Mouse (Mus musculus) cerebellum, postnatal 25 days (tissue): ENCODE results near the gene Pdik1l.

Experiments used
- DNase-seq, 2 experiments: peaks; one replicate each; pipeline ENCODE4 v3.0.0; 2021; ENCODE audit warnings: mixed read lengths in 2 of 2

Gene Pdik1l

DNA sequence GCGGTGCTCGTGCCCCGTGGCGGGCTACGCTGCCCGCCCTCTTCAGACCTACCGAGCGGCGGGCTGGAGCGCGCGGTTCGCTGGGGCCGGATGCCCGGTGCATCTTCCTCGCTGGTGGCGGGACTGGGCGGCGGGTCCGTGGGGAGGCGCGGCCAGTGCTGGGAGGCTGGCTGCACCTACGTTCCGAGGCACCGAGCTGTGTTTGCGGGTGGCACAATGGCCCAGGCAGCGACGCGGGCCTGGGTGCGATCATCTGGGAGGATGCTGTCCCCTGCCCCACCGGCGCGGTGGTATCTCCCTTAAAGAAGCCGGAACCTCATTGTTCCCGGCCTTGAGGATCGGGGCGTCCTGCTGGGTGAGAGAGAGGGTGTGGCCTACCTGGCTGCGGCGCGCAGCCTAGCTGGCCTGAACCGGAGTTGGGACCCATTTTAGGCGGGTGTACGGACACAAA lies at the start of gene Pdik1l:
Gene Pdik1l, minus strand, starts transcription at position 321 of the 451 bp plus-strand sequence.
- DNase-seq = peak; percentile 82 to 86

DNA sequence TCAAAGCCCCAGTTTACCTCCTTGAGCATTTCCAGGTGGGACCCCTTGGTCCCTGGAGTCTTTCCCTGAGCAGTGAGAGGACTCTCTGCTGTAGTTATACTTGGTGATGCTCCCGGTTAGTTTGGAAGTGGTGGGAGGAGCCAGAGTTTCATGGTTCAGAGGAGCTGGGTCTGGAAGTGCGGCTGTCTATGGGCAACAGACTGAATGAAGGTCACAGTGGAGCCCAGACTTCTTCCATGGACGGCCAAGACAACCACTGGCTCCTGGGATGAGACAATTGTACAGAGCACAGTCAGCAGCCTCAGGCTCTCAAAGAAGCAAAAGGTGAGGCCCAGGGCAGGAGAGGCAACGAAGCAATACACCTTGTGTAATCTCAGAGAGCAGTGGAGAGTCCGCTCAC lies 42.6 kb upstream of the Pdik1l start:
- no peak for DNase-seq

DNA sequence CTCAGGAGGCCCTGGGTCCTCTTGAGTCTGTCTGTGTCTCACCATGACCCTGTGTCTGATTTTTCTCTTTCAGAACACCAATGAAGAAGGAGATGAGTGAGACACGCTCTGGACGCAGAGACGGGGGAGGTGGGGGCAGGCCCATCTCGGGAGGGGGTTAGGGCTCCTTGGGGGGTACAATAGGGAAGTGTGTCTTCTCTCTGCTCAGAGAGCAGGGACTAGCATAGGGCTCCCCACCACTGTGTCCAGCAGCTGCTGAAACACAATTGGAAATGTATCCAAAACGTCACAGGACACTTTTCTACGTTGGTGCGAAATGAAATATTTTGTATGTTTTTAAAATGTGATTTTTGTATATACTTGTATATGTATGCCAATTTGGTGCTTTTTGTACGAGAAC lies 41.1 kb upstream of the Pdik1l start:
- DNase-seq = no peak

DNA sequence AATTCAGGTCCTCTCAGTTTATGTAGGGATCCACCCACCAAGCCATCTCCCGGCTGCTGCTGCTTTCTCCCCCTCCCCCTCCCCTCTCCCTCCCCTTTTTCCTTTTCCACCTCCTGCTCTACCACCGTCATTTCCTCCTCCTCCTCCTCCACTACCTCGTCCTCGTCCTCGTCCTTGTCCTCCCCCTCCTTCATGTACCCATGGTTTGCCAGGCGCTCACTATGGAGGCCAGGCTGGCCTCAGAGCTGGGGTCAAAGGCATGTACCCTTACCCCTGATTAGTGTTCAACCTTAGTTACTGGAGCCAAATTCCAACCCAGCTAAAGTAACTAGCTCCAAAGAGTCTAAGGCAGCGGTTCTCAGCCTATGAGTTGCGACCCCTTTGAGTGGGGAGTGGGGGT lies 40.5 kb upstream of the Pdik1l start:
- DNase-seq = no peak

DNA sequence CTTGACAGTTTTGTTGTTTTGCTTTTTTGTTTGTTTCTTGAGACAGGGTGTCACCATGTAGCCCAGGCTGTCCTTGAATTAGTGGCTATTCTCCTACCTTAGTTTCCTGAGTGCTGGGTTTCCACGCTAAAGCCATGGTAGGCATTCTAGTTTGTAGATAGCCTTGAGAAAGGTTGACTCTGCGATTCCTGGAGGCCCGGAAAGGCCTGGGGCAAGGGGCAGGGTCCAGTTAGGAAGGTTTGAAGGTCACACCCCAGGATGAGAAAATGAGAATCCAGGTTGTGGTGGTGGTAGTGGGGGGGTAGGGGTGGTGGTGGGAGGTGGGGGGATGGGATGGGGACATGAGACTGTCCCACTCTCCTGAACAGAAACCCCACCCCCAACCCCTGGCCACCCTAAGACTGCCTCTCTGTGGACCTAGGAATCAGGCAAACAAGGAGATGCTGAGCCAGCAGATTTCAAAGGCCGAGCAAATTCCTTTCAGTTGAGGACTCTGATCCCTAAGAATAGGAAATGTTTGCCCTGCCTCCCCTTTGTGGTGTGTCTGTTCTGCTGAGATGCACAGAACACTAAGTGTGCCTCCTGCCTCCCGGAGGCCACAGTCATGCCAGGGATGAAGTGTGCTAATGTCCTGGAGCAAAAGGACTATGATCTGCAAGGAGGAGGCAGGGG lies 39.3 kb upstream of the Pdik1l start:
- no peak for DNase-seq

DNA sequence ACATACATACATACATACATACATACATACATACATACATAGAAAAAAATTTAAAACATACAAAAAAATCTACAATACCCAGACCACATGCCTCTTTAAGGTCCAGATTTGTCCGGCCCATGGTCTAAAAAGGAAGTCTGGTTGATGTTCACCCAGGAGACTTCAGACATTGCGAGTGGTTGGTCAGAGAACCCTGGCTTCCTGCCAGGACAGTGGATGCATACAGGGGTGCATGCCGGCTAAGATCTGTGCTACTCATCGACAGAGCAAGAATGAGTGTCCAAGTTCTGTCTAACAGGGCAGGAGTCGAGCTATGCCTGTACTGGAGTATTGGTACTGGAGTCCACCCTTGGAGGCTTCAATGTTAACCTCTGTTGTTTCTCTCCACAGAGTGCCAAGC lies 37.0 kb upstream of the Pdik1l start:
- no peak for DNase-seq

DNA sequence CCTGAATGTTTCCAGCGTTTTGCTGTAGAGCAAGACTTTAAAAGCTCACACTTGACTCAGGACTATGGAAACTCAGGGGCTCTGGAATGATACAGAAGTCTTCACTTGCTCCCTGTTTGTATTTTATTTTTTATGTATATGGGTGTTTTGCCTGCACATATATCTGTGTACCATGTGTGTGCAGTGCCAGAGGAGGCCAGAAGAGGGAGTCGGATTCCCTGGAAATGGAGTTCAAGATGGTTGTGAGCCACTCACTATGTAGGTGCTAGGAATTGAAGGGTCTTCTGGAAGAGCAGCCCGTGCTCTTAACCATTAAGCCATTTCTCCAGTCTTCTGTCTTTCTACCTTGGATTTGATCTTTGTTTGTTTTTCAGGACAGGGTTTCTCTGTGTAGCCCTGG lies 33.8 kb upstream of the Pdik1l start:
- no peak for DNase-seq

DNA sequence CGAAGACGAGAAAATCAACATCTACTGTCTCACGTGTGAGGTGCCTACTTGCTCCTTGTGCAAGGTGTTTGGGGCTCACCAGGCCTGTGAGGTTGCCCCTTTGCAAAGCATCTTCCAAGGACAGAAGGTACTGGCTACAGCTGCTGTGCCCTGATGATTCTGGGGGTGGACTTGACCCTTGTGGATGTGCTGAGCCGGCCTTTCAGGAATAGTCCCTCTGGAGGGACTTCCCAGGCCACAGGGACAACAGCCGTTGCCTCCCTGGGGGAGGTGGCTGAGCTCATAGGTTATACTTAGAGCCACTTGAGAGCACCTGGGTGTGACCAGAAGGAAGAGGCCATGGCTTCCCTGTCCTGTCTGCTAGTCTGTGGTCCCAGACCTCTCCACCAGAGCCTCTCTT lies 32.0 kb upstream of the Pdik1l start:
- no peak for DNase-seq

DNA sequence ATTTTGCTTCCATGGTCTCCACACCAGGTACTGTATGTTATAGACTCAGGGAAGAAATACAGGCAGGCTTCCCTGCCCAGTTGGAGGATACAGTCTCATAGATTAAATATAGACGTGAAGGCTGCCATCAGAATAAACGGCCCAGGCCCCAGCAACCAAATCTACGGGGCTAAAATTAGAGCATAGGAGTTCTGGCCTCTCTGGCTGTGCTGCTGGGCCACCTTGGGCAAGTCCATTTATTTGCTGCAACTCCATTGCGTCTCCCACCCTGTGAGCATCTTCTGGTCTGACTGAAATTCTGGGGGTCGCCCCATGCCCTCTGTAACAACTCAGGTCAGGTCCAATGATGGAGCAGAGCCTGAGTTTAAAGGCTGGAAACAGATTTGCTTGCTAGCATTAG lies 31.4 kb upstream of the Pdik1l start:
- no peak for DNase-seq

DNA sequence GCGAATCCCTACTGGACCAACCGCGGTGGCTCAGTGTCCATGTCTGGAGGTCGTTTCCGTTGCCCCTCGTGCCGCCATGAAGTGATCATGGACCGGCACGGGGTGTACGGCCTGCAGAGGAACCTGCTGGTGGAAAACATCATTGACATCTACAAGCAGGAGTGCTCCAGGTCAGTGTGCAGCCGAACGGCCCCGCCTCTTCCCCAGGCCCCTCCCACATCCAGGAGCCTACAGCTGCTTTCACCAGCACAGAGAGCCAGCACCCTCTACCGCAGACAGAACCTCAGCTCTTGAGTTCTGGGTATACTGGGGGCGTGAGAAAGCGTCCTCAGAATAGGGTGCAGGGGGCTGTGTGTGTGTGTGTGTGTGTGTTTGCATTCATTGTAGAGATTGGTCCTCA lies 28.7 kb upstream of the Pdik1l start:
- DNase-seq = no peak

DNA sequence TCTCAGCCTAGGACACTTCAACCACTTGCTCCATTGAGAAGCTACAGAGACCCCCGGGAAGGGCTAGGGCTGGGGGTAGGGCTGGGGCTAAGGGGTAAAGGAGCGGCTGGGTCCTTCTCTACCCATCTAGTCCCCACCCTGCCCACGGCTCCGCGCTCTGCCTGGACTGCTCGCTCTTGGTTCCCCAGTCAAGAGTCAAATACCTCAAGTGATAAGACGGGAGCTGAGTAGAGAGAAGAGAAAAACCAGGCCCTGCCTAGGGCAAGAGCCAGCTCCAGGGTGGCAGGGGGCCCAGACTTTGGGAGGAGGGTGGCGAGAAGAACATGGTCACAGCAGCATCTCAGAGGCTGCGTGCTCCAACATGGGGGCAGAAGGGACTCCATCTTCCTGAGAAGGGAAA lies 27.8 kb upstream of the Pdik1l start:
- no peak for DNase-seq

DNA sequence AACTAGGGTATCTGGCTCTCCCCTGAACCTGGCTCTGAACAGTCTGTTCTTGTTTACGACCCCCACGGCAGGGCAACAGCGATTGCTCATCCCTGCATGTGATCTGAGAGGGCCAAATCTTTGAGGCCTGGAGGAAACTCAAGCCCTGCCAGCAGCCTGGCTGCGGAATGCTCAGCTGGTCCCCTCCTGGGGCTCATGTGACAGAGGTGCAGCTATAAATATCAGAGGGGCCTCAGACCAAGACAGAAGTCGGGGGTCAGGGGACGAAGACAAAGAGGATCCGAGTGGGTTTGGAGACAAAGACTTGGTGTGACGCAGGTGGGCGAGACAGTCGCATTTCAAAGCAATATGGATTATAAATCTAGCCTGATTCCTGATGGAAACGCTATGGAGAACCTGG lies 27.2 kb upstream of the Pdik1l start, which contains the start of gene Trim63:
Gene Trim63, plus strand, starts transcription at position 245 of the 400 bp plus-strand sequence.
- no peak for DNase-seq

DNA sequence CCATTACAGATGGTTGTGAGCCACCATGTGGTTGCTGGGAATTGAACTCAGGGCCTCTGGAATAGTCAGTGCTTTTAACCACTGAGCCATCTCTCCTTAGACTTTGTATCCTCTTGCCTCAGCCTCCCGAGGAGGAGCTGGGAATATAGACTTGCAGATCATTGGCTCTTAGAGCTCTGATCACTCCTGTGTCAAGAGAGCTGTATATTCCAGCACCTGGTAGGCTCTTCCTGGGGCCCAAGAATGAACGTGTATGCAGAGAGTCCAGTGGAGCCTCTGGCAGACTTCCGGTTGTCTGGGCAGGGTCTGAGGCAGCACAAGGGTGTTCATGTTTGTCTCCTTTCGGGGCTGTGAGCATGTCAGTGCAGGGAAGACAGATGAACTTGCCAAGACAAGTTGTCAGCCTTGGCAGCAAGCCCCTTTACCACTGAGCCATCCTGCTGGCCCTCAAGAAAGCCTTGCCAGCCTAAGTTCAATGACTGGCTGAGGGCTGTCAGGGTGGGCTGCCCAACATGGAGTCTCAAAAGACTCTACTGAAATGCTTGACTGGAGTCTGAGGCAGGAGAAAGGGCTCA lies 26.5 kb upstream of the Pdik1l start:
- DNase-seq = no peak

DNA sequence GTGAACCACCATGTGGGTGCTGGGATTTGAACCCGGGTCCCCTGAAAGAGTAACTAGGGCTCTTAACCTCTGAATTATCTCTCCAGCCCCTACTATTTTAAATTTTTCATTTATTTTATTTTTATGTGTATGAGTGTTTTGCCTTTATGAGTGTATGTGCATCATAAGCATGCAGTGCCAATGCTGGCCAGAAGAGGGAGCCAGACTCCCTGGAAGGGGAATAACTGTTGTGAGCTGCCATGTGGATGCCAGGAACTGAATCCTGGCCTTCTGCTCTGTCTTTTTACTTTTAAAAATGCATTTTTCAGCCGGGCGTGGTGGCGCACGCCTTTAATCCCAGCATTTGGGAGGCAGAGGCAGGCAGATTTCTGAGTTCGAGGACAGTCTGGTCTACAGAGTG lies 25.2 kb upstream of the Pdik1l start:
- DNase-seq = no peak

DNA sequence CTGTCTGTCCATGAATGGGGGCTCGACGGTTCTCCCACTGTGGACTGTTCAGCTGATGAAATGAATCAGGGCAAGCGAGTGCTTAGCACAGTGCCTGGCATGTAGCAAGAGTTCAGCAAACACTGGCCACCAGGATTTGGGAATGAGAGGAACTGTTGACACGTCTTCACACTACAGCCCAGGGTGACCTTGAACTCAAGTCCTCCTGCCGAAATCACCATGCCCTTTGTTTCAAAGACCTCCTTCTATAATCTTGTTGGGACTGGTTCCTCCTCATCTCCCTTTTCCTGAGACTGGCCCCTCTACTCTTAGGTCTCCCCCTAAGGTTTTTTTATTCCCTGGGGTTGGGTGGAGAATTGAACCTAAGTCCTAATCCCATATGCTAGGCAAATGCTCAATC lies 24.6 kb upstream of the Pdik1l start:
- DNase-seq = no peak

DNA sequence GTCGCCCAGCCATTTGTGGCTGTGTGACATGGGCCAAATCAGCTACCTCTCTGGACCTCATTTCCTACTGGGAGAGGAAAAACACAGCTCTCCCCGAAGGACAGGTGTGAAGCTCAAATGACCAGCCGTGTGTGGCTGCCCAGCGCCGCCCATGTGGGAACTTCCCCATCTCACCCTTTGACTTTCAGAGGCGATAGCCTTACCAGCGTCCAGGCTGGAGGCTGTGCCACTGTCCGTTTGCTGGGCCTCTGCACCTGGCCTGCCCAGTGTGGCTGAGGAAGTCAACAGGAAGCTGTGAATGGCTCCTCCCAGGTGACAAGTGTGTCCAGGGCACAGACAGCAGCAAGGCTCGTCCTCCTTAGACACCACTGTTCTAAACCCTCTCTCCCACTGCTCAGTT lies 24.1 kb upstream of the Pdik1l start:
- no peak for DNase-seq

DNA sequence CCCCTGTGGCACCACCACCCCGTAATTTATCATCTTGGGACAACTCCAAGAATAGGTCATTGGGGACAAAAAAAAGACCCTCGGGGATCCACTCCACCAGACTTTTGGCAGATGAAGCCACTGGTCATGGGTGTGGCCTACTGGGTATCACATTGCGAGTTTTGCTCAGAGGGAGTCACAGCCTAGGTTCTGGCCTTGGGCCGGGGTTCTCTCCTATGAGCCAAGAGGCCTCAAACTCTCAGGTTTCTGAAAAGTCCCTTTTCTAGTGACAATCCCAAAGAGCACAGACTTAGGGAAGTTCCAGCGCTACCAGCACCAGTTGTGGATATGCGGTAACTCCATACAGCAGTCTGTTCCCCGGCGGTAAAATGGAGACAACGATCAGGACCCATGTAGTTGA lies 23.0 kb upstream of the Pdik1l start:
- no peak for DNase-seq

DNA sequence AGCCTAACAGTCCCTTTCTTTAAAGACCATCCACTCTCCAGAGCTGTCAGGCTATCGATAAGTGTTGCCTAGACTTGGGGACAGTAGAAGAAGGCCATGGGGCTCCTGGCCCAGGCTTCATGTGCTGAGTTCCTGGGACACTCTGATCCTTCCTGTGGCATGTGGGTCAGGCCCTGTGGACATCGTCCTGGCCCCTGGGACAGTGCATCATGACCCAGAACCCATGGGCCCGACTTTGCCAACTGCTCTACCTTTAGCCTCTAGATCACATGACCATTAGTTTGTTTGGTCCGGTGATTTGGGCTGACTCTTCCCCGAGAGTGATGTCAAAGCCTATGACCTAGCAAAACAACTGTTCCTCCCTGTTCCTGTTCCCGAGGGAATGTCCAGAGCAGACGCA lies 22.4 kb upstream of the Pdik1l start:
- DNase-seq = no peak

DNA sequence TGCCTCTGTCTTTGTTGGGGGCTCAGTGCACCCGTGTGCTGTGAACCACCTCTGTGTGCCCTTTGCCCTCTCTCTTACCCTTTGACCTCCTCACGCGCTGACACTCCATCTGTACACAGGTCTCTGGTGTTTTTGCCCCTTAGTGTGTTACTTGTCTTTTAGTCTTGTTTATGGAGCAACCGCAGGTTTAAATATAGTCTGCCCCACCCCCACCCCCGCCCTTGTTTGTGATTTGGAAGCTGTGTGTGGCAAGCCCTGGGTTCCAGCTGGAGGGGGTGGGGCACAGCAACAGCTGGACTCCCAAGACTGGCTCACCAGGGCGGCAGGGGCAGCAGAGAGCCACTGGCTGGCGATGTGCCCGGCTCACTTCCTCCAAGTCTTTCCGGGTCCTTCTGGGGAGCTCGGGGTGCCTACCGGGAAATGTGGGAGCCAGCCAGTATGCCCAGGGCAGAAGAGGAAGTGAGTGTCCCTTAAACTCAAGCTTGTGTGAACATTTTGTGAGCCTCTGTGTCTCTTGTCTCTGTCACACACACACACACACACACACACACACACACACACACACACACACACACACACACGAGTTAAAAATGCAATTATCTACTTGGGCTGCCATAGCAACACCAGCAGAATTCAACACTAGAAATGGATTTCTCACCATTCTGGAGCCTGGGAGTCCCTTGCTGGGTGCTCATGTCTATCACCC lies 19.8 kb upstream of the Pdik1l start:
- DNase-seq = peak in 1 of 2 experiments; percentile 24

DNA sequence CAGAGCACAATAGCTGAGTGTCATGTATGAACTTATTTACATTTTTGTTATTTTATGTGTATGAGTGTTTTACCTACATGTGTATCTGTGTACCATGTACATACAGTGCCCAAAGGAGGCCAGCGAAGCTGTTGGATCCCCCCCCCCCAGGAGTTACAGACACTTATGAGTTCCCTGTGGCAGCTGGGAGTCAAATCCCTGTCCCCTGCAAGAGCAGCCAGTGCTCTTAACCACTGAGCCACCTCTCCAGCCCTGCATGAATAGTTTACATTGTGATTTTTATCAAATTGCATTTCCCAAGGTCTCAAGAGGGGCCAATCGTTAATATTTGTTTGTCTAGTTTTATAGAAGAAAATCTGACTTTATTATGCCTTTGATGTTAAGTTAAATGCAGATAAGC lies 19.3 kb upstream of the Pdik1l start:
- DNase-seq = no peak

DNA sequence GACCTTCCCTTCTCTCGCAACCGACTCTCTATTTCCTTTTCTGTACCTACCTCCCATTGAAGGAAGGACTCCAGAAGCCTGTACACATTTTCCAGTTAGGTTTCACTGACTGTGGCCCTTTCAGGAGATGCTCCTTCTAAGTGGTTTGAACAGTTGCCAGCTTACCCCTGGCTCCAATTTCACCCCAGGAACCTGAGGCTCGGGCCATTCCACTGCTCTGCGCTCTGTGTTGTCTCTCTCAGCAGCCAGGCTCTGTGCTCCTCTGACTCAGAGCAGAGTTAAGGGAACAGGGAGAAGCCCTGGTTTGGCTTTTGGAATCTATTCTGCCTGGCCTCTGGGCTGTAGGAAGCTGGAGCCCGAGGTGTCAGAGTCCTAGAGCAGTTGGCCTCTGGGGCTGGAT lies 14.4 kb upstream of the Pdik1l start:
- no peak for DNase-seq

DNA sequence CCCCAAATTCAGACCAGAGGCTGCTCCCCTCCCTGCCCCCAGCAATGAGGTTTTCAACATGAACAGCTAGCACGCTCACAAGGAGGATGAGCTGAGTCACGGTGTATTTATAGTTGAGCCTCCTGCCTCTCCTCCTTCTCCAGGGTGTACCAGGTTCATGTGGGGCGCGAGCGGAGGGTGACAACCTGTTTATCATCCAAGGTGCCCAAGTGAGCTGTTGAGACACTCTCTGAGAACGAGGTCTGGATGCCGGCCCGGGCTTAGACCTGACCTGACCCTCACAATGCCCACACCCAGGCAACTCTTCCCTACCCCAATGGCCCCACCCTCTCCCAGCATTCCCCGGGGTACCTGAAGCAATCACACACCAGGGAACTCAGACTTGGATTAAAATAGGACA lies 12.6 kb upstream of the Pdik1l start:
- DNase-seq = no peak

DNA sequence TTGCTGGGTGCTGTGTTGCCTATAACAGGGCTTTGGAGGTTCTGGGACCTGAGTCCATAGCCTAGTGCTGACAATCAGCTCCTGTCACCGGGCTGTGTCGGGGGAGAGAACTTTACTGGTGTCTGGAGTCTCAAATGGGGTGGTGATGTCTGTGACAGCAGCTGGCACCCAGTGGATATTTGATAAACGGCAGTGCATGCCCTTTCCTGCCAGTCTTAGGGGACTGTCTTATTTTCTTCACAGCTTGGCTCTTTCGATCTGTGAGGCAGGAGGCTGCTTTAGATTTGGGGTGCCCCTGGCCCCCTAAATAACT lies 11.8 kb upstream of the Pdik1l start:
- no peak for DNase-seq
